Mouse (Mus musculus) forebrain, postnatal 0 days (tissue): ENCODE measurements around the gene Cdk2. TPM values are rescaled to one million over a fixed set of nuclear protein-coding genes. Genes with fewer than 3 reads are reported as not detected.
A peak's percentile ranks its signal among the peaks of the same experiment; 100 is the strongest.

Experiments used
- ATAC-seq: fragments of 200-750 bp; cut with Nextera tagmentation; 2 replicates; pipeline ENCODE4 v1.8.0; 2017; ENCODE audit warnings: mild to moderate bottlenecking, moderate library complexity
- DNase-seq: peaks from one replicate; pipeline ENCODE4 v3.0.0-alpha.2; 2015
- H3K27ac ChIP-seq: fragments of 300-500 bp; sonication (generic); 2 replicates; pipeline ENCODE4 v1.5.1; 2014; ENCODE audit warnings: low read depth, mild to moderate bottlenecking, antibody characterized with exemption, low read length, moderate library complexity, mixed read lengths
- H3K27me3 ChIP-seq: fragments of 300-500 bp; sonication (generic); 2 replicates; pipeline ENCODE4 v1.6.1; 2014; ENCODE audit warnings: mild to moderate bottlenecking, low read length, mixed read lengths; ENCODE audit not compliant: insufficient read depth
- H3K36me3 ChIP-seq: fragments of 300-500 bp; sonication (generic); 2 replicates; pipeline ENCODE4 v1.6.1; 2014; ENCODE audit warnings: mild to moderate bottlenecking, moderate library complexity; ENCODE audit not compliant: insufficient read depth
- H3K4me1 ChIP-seq: fragments of 300-500 bp; sonication (generic); 2 replicates; pipeline ENCODE4 v1.6.1; 2014; ENCODE audit warnings: antibody characterized with exemption; ENCODE audit not compliant: insufficient read depth
- H3K4me2 ChIP-seq: fragments of 300-500 bp; sonication (generic); 2 replicates; pipeline ENCODE4 v1.6.1; 2014; ENCODE audit warnings: low read depth, mild to moderate bottlenecking, moderate library complexity
- H3K4me3 ChIP-seq: fragments of 300-500 bp; sonication (generic); 2 replicates; pipeline ENCODE4 v1.5.1; 2014; ENCODE audit warnings: low read depth, low read length, mixed read lengths
- H3K9ac ChIP-seq: fragments of 300-500 bp; sonication (generic); 2 replicates; pipeline ENCODE4 v1.6.1; 2014; ENCODE audit warnings: mild to moderate bottlenecking
- H3K9me3 ChIP-seq: fragments of 300-500 bp; sonication (generic); 2 replicates; pipeline ENCODE4 v1.6.1; 2016; ENCODE audit warnings: low read length
- CTCF ChIP-seq: sonication (generic); IDR thresholded peaks from 2 replicates; pipeline ENCODE4 v1.5.1; 2016; ENCODE audit warnings: antibody characterized with exemption, control low read depth, low read depth
- WGBS: fragments of 180-500 bp; shearing (Covaris S2); extraction: QIAGEN DNeasy Blood & Tissue Kit; methylation state at CpG from one replicate; pipeline ENCODE4 v1.1.7; 2014; 5-methylcytosine and 5-hydroxymethylcytosine counted together
- polyA plus RNA-seq: library from polyadenylated mRNA; unstranded; fragments of >200 nt; fragmentation: Nextera tagmentation; extraction: Ambion mirVana; gene quantifications from 2 replicates; pipeline ENCODE4 v1.2.1, GENCODE M21; 2015
- total RNA-seq: library from RNA; depleted of rRNA; stranded (reverse); fragments of >200 nt; gene quantifications from 2 replicates; pipeline ENCODE4 v1.2.3, GENCODE M21; 2014

The Cdk2 gene
- total and polyA plus RNA-seq, 2 experiments from 2014 or later = 8.5 to 10.3 TPM

DNA sequence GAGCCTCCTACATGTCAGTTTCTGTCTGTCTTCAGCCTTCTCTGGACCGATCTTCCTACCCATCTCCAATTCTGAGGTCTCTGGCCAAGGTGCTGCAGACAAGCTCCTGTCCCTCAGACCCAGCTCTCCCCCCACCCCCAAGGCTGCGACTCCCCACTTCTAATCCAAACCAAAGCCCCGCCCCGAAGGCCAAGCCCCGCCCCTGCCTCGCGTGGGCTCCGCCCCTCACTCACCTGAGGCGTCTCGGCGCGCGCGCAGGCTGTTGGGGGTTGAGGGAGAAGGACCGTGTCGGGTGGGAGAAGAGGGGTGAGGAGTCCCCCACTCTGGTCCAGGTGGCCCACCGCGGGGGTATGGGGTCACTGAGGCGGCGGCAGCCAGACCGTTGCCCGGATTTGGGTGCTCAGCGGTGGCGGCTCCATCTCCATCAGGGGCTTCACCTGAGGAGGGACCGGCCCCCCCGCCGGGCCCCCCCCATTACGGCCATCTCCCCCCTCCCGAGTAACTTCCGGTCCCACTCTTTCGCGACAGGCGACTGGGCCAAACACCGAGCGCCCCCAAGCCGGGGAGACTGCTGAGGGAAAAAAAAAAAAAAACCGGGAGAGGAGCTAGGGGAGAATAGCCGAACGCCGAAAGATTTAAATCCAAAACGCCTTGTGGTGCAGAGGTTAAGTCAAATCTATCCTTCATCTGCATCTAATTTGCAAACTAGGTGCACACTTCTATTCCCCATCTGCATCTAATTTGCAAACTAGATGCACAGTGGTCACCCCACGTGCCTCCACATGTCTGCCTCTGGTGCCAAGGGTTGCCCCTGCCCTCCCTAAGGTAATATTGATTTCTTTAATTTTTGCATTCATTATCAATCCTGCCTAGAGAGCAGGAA is 35.8 kb downstream of the Cdk2 start:
- Histone ChIP-seq H3K4me1 (peaks cover 12% of the 10 kb centered on the region; the same call in 1 of the 2 replicates), H3K9ac (peak overlapping the region; percentile 80), H3K27ac (peak overlapping the region; percentile 81), H3K27me3 (no peaks in the 10 kb centered on the region), H3K36me3 (peaks cover 8% of the 10 kb centered on the region; the same call in 1 of the 2 replicates), H3K4me3 (peak overlapping the region; percentile 85), H3K4me2 (peak overlapping the region; percentile 79), H3K9me3 (no peaks in the 10 kb centered on the region)
- ATAC-seq (peak; percentile 60), DNase-seq (peak; percentile 71)
- no peak for TF ChIP-seq CTCF
- WGBS = under 1% methylated on average over 41 of the region's 42 CpGs

DNA sequence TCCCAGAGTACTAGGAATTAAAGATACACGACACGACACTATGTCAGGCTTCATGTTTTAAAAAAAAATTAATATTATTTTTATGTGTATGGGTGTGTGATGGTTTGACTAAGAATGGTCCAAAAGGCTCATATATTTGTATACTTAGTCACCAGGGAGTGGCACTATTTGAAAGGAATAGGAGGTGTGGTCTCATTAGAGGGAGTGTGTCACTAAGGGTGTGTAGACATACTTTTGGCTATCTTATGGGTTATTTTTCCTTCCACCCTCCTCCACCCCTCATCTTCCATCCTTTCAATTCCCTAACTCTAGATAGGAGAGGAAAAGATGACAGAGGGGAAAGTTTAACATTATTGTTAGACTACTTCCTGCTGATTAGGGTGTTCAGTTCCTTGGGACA is 39.0 kb downstream of the Cdk2 start:
- Histone ChIP-seq H3K36me3 (no peaks in the 10 kb centered on the region), H3K4me2 (no peak overlapping the region), H3K27me3 (no peaks in the 10 kb centered on the region), H3K4me3 (no peak overlapping the region), H3K9ac (no peak overlapping the region), H3K9me3 (no peaks in the 10 kb centered on the region), H3K27ac (no peak overlapping the region), H3K4me1 (0 out of 2 replicates have a peak, but pooled peaks cover 6% of the 10 kb centered on the region)
- no peak for DNase-seq
- TF ChIP-seq CTCF = no peak
- 97% methylated on average over 2 of the region's 2 CpGs for WGBS
- ATAC-seq = no peak

DNA sequence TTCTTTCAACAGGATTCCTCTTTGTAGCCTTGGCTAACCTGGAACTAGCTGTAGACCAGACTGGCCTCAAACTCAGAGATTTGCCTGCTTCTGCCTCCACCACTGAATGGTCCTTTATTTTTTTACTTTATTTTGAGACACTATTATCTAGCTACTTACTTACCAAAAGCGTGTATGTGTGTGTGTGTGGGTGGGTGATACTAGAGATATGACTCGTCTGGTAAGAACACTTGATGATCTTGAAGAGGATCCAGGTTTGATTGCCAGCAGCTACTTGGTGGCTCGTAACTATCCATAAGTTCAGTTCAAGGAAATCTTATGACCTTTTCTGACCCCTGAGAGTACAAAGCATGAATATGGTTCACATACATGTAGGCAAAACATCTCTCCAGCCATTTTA is 39.5 kb downstream of the Cdk2 start:
- no peaks in the 10 kb centered on the region for H3K36me3 ChIP-seq
- no peaks in the 10 kb centered on the region for H3K9me3 ChIP-seq
- ATAC-seq (no peak), DNase-seq (no peak)
- H3K4me1 ChIP-seq = 0 out of 2 replicates have a peak, but pooled peaks cover 6% of the 10 kb centered on the region
- no peak for TF ChIP-seq CTCF
- H3K9ac ChIP-seq = no peak overlapping the region
- no peak overlapping the region for H3K4me3 ChIP-seq
- 84% methylated on average over 3 of the region's 3 CpGs for WGBS
- no peaks in the 10 kb centered on the region for H3K27me3 ChIP-seq
- H3K27ac ChIP-seq = no peak overlapping the region
- no peak overlapping the region for H3K4me2 ChIP-seq

DNA sequence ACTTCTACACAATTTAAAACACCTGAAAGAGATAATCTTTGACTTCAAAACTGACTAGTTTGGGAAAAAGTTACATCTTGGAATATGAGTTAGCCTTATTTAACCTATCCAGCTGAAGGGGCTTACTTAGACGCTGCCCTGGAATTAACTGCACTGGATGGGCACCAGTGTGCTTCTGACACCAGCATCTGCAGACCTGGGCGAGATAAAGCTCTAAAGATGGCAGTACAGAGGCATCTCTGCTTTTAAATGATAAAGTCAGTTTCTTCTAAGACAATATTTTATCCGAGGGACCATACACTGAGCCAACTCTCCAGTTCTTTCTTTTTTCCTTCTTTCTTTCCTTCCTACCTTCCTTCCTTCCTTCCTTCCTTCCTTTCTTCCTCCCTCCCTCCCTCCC is 40.0 kb downstream of the Cdk2 start:
- Histone ChIP-seq H3K4me1 (0 out of 2 replicates have a peak, but pooled peaks cover 6% of the 10 kb centered on the region), H3K36me3 (no peaks in the 10 kb centered on the region), H3K4me2 (no peak overlapping the region), H3K9ac (no peak overlapping the region), H3K4me3 (no peak overlapping the region), H3K27ac (no peak overlapping the region), H3K9me3 (no peaks in the 10 kb centered on the region), H3K27me3 (no peaks in the 10 kb centered on the region)
- 73% methylated on average over 3 of the region's 3 CpGs for WGBS
- DNase-seq (no peak), ATAC-seq (no peak)
- no peak for TF ChIP-seq CTCF

DNA sequence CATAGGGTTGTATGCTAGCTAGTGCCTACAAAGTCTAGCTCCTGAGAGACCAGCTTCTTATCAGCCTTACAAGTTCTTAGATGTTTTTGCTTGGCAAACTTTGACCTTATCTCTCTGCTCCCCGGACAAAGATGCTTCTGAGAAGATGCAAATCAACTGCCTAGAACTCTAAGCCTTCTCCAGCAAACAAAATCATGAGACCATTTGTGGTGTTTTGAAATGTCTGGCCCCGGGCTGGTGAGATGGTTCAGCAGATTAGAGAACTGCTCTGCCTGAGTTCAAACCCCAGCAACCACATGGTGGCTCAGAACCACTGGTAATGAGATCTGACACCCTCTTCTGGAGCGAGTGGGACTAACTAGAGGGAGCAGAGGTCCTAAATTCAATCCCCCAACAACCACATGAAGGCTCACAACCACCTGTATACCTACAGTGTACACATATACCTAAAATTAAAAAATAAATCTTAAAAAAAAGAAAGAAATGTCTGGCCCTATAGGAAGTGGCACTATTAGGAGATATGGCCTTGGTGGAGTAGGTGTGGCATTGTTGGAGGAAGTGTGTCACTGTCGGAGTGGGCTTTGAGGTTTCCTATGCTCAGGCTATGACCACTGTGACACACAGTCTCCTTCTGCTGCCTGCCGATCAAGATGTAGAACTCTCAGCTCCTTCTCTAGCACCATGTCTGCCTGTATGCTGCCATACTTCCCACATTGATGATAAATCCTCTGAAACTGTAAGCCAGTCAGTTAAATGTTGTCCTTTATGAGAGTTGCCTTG is 41.2 kb downstream of the Cdk2 start:
- no peak overlapping the region for H3K9ac ChIP-seq
- no peaks in the 10 kb centered on the region for H3K36me3 ChIP-seq
- no peaks in the 10 kb centered on the region for H3K9me3 ChIP-seq
- no peak for TF ChIP-seq CTCF
- no peak overlapping the region for H3K4me3 ChIP-seq
- H3K27me3 ChIP-seq = no peaks in the 10 kb centered on the region
- ATAC-seq = no peak
- no peak overlapping the region for H3K27ac ChIP-seq
- DNase-seq = no peak
- 0 out of 2 replicates have a peak, but pooled peaks cover 6% of the 10 kb centered on the region for H3K4me1 ChIP-seq
- 71% methylated on average over 5 of the region's 5 CpGs for WGBS
- no peak overlapping the region for H3K4me2 ChIP-seq

DNA sequence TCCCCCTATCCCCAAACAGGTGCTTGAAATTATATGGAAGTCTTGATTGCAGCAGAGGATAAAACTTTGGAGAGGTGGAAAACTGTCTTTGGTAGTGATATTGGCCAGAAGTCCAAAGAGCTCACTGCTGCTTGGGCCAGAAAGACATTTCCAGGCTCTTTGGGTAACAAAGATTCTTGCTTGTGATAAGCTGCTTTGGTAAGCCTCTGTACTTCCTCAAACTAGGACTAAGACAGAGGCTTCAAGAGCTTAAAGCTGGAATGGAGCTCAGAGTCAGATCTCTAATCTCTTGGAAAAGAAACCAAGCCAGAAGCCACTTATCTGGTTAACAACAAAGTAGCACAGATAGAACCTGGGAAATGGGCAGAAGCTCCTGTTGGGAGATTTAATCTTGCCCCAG is 42.4 kb downstream of the Cdk2 start:
- H3K27ac ChIP-seq = no peak overlapping the region
- TF ChIP-seq CTCF = no peak
- DNase-seq = no peak
- no peaks in the 10 kb centered on the region for H3K36me3 ChIP-seq
- no peak for ATAC-seq
- H3K27me3 ChIP-seq = no peaks in the 10 kb centered on the region
- H3K4me2 ChIP-seq = no peak overlapping the region
- H3K4me3 ChIP-seq = no peak overlapping the region
- 0 out of 2 replicates have a peak, but pooled peaks cover 3% of the 10 kb centered on the region for H3K4me1 ChIP-seq
- H3K9ac ChIP-seq = no peak overlapping the region
- no peaks in the 10 kb centered on the region for H3K9me3 ChIP-seq

DNA sequence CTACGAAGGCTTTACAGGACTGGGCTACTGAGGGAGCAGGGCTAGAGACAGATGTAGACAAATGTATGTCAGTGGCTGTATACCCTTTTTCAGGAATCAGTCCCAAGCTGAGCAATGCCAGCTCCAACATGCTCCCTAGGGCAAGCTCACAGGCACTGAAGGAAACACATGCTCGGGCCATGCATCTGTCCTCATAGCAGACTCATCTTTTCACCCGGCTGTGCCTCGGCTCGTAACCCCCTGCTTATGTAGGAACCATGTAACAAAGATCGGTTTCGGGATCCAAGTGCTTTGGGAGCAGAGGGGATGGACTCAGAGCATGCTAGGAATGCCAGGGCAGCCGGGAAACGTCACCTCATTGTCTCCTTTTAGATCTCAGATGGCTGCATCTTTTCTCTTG is 45.3 kb downstream of the Cdk2 start:
- no peak overlapping the region for H3K4me2 ChIP-seq

More for the DNA sequence above, 45.3 kb downstream of the Cdk2 start:
- no peak overlapping the region for H3K9ac ChIP-seq
- no peaks in the 10 kb centered on the region for H3K9me3 ChIP-seq
- H3K4me3 ChIP-seq = no peak overlapping the region
- no peaks in the 10 kb centered on the region for H3K36me3 ChIP-seq
- no peaks in the 10 kb centered on the region for H3K4me1 ChIP-seq
- H3K27me3 ChIP-seq = no peaks in the 10 kb centered on the region
- TF ChIP-seq CTCF = no peak
- no peak overlapping the region for H3K27ac ChIP-seq
- 55% methylated on average over 9 of the region's 9 CpGs for WGBS
- no peak for DNase-seq
- ATAC-seq = no peak
